Mouse (Mus musculus) cerebellum, postnatal 4 days (tissue): ENCODE measurements at regions not wholly inside any gene's neighbourhood (a gene's known extent, or its start where the extent isn't known, plus 50 kb on each side); places are given as distances from the start of the nearest gene placed in this dataset.

Experiments used
- DNase-seq, 2 experiments: peaks; one replicate each; pipeline ENCODE4 v3.0.0; 2022; ENCODE audit warnings: low spot score in 2 of 2, mixed read lengths in 1 of 2

DNA sequence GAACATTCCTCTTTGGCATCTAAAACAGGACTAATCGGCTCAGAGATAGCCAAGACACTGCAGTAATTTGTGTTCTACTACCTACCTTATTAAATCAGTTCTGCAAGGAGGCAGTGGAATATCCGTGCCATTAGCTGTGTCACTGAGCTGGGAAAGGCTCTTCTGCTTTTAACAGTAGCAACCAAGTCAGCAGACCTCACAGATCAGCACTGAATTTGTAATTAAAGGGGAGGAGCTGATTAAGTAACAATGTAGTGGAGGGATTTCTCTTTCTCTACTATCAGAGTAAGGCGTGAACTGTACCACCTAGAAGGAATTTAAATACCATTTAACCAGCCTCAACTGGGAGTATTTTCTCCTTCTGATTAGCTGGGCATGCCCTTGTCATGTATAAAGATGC is 504.3 kb upstream of the Atp10a start:
- DNase-seq = no peak

DNA sequence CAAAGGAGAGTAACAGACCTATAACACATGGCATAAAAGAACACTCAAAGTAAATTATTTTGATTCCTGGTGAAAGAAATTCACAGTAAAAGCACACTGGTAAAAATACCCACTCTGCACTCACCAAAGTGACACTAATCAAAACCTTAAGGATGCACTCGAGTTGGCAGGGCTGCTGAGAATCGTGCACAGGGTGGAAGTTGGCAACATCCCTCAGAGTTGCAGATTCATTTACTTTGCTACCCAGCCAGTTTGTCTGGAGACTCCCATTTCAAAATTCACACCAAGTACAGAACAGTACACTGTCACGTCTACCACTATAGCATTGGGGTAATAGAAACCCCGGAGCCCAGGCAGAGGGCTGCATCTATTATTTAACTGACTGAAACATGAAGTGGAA is 471.1 kb upstream of the Atp10a start:
- DNase-seq = no peak

DNA sequence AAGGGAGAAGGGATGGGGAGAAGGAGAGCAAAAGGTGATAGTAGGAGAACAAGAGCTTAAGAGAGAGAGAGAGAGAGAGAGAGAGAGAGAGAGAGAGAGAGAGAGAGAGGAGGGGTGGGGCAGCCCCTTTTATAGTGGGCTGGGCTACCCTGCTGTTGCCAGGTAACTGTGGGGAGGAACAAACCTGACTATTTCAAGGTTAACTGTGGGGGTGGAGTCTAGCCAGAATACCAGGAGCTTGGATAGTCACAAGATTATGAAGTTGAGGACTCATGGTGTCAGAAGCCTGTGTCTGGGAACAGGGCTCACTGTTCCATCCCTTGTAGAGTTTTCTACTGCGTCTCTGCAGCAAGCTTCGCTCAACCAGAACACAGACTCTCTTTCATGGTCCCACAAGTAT is 438.2 kb upstream of the Atp10a start:
- DNase-seq = no peak

DNA sequence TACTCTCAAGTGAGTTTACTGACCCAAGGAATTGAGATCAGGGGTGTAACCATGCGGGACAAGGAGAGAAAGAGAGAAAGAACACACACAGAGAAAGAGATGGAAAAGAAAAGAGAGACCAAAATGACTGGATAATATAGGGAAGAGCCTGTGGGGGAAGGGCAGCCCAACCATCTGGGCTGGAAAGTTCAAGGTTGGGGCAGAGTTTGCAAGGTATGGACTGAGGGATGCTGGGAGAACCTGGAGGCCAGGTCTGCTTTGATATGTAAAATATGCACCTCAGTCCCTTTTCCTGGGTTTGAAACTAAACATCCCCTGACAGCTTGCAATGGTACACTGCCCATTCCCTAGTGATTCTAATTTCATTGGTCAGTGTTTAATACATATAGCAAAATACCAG is 431.2 kb upstream of the Atp10a start:
- no peak for DNase-seq

DNA sequence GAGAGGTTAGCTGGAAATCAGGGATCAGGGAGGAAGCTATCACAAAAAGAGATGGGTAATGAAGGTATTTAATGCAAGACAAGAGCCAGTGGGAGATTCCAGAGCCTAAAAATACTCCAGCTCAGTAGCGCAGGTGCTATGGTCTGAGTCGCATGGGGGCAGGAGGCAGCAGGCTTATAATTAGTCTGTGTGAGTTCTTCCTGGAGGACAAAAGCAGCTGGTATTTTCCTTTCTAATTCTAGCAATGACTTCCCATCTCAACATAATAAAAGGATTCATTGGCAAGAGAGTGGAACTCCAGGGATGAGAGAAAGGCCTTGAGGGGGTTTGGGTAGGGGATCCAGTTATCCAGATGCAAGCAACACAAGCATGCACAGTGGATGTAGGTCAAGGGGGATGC is 430.3 kb upstream of the Atp10a start:
- no peak for DNase-seq

DNA sequence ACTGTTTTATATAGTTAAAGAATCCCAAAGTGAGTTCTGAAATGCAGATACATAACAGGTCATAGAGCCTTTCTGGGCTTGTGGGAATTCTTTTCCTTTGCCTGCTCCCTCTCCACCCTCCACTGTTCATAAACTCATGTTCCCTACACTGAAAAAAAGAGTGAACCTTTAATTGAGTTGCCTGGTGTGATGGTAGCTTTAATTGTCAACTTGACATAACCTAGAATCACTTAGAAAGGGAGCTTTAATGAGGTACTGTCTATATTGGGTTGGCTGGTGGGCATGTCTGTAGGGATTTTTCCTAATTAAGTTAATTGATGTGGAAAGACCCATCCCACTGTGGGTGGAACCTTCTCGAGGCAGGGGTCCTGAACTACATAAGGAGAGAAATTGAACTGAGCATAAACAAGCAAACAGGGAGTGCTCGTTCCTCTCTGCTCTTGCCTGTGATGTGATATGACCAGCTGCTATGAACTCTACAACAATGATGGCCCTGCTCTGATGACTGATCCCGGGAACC is 425.7 kb upstream of the Atp10a start:
- DNase-seq = no peak

DNA sequence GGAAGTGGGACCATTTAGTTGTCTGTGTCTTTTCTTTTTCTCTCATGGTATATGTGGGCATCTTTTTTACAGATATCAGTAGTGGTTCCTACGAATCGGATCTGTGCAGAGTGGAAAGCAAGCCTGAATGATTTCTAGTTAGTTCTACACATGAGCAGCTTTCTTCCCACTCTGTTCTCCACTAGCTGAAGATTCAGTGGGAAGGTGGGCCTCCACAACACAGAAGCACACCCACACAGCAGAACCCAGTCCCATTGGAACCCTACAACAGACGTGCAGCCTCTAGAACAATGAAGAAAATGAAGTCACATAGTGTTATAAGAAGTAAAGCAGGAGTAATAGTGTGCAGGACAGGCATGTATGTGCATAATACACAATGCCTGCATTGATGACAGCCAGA is 425.0 kb upstream of the Atp10a start:
- no peak for DNase-seq

DNA sequence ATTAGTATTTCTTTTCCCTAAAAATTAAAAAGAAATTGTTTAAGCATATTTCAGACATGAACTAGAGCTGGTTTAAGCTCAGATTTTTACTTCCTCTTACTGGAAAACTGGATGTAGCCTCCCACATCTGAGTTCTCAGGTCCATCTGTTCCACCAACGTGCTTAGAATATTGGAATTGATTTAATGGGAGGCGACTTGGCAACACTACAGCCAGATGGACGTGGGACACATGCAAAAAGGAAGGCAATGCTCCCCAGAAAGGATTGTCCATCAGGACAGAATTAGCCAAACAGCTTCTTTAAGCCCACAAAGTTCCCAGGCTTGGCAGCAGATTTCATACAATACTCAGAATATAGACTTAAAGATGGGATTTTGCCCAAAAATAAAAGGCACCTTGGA is 408.7 kb upstream of the Atp10a start:
- peak in 1 of 2 experiments; percentile 5 for DNase-seq
